Mouse (Mus musculus): ENCODE data around the gene Zfp1. TPM values are rescaled to one million over a fixed set of nuclear protein-coding genes. Genes with fewer than 3 reads are reported as not detected.
A peak's percentile ranks its signal among the peaks of the same experiment; 100 is the strongest.

The Zfp1 gene
- polyA plus RNA-seq, 1 experiment from 2014 or later: 16.3 TPM

- Histone ChIP-seq H3K4me1 (ENCODE audit: control insufficient read depth, insufficient read depth, low read length) (no peaks in the 10 kb centered on the region), H3K27me3 (replicated peaks; ENCODE audit: control insufficient read depth, insufficient read depth, low read length) (no peaks in the 10 kb centered on the region), H3K27ac (replicated peaks; ENCODE audit: low read depth, low read length) (no peak overlapping the region), H3K9me3 (ENCODE audit: control insufficient read depth, low read length) (no peaks in the 10 kb centered on the region), H3K36me3 (ENCODE audit: control insufficient read depth, insufficient read depth, low read length) (0 out of 2 replicates have a peak, but pooled peaks cover 7% of the 10 kb centered on the region), H3K4me2 (ENCODE audit: low read depth, low read length) (no peak overlapping the region), H3K9ac (ENCODE audit: low read depth, low read length) (no peak overlapping the region), H3K4me3 (ENCODE audit: low read depth, low read length) (no peak overlapping the region)
- no peak for DNase-seq (ENCODE audit: low spot score)
- no peak for ATAC-seq (ENCODE audit: low read depth)
- WGBS: 94% methylated on average over 2 of the region's 2 CpGs
These were observed 38.2 kb upstream of the Zfp1 start for GRCm38 (mm10) chr8:111604986-111605385.

- WGBS: 78% methylated on average over 9 of the region's 9 CpGs
- Histone ChIP-seq H3K9me3 (ENCODE audit: control insufficient read depth, low read length) (no peaks in the 10 kb centered on the region), H3K27ac (replicated peaks; ENCODE audit: low read depth, low read length) (no peak overlapping the region), H3K4me1 (ENCODE audit: control insufficient read depth, insufficient read depth, low read length) (no peaks in the 10 kb centered on the region), H3K27me3 (replicated peaks; ENCODE audit: control insufficient read depth, insufficient read depth, low read length) (no peaks in the 10 kb centered on the region), H3K9ac (ENCODE audit: low read depth, low read length) (no peak overlapping the region), H3K4me3 (ENCODE audit: low read depth, low read length) (no peak overlapping the region), H3K4me2 (ENCODE audit: low read depth, low read length) (no peak overlapping the region), H3K36me3 (ENCODE audit: control insufficient read depth, insufficient read depth, low read length) (0 out of 2 replicates have a peak, but pooled peaks cover 17% of the 10 kb centered on the region)
- DNase-seq (ENCODE audit: low spot score) (no peak), ATAC-seq (ENCODE audit: low read depth) (peak; percentile 26; the same call in 1 of the 2 replicates)
These were observed 36.2 kb upstream of the Zfp1 start for GRCm38 (mm10) chr8:111606961-111607360.

- no peaks in the 10 kb centered on the region for H3K27me3 ChIP-seq (replicated peaks; ENCODE audit: control insufficient read depth, insufficient read depth, low read length)
- ATAC-seq (ENCODE audit: low read depth) (no peak), DNase-seq (ENCODE audit: low spot score) (no peak)
- no peak overlapping the region for H3K9ac ChIP-seq (ENCODE audit: low read depth, low read length)
- no peaks in the 10 kb centered on the region for H3K4me1 ChIP-seq (ENCODE audit: control insufficient read depth, insufficient read depth, low read length)
- peaks cover 21% of the 10 kb centered on the region; the same call in 1 of the 2 replicates for H3K36me3 ChIP-seq (ENCODE audit: control insufficient read depth, insufficient read depth, low read length)
- H3K27ac ChIP-seq (replicated peaks; ENCODE audit: low read depth, low read length): no peak overlapping the region
- H3K4me2 ChIP-seq (ENCODE audit: low read depth, low read length): no peak overlapping the region
- 83% methylated on average over 7 of the region's 7 CpGs for WGBS
- H3K4me3 ChIP-seq (ENCODE audit: low read depth, low read length): no peak overlapping the region
- no peaks in the 10 kb centered on the region for H3K9me3 ChIP-seq (ENCODE audit: control insufficient read depth, low read length)
These were observed 35.8 kb upstream of the Zfp1 start for GRCm38 (mm10) chr8:111607414-111607813.

GRCm38 (mm10) chr8:111613181-111613580 lies 30.0 kb upstream of the Zfp1 start:
- WGBS: 79% methylated on average over 5 of the region's 5 CpGs
- Histone ChIP-seq H3K9me3 (ENCODE audit: control insufficient read depth, low read length) (no peaks in the 10 kb centered on the region), H3K9ac (ENCODE audit: low read depth, low read length) (no peak overlapping the region), H3K4me3 (ENCODE audit: low read depth, low read length) (no peak overlapping the region), H3K4me1 (ENCODE audit: control insufficient read depth, insufficient read depth, low read length) (peaks cover 2% of the 10 kb centered on the region; the same call in 1 of the 2 replicates), H3K36me3 (ENCODE audit: control insufficient read depth, insufficient read depth, low read length) (peaks cover 25% of the 10 kb centered on the region; the same call in 1 of the 2 replicates), H3K27me3 (replicated peaks; ENCODE audit: control insufficient read depth, insufficient read depth, low read length) (no peaks in the 10 kb centered on the region), H3K4me2 (ENCODE audit: low read depth, low read length) (no peak overlapping the region), H3K27ac (replicated peaks; ENCODE audit: low read depth, low read length) (no peak overlapping the region)
- DNase-seq (ENCODE audit: low spot score) (no peak), ATAC-seq (ENCODE audit: low read depth) (no peak)

- Histone ChIP-seq H3K9ac (ENCODE audit: low read depth, low read length) (no peak overlapping the region), H3K4me3 (ENCODE audit: low read depth, low read length) (no peak overlapping the region), H3K4me1 (ENCODE audit: control insufficient read depth, insufficient read depth, low read length) (peaks cover 4% of the 10 kb centered on the region; the same call in 1 of the 2 replicates), H3K36me3 (ENCODE audit: control insufficient read depth, insufficient read depth, low read length) (peaks cover 20% of the 10 kb centered on the region; the same call in 1 of the 2 replicates), H3K27ac (replicated peaks; ENCODE audit: low read depth, low read length) (no peak overlapping the region), H3K4me2 (ENCODE audit: low read depth, low read length) (no peak overlapping the region), H3K27me3 (replicated peaks; ENCODE audit: control insufficient read depth, insufficient read depth, low read length) (no peaks in the 10 kb centered on the region), H3K9me3 (ENCODE audit: control insufficient read depth, low read length) (no peaks in the 10 kb centered on the region)
- no peak for DNase-seq (ENCODE audit: low spot score)
- ATAC-seq (ENCODE audit: low read depth): no peak
- WGBS: 88% methylated on average over 6 of the region's 6 CpGs
These were observed 28.2 kb upstream of the Zfp1 start for GRCm38 (mm10) chr8:111614786-111615701.

- Histone ChIP-seq H3K27me3 (replicated peaks; ENCODE audit: control insufficient read depth, insufficient read depth, low read length) (no peaks in the 10 kb centered on the region), H3K9me3 (ENCODE audit: control insufficient read depth, low read length) (no peaks in the 10 kb centered on the region), H3K4me2 (ENCODE audit: low read depth, low read length) (no peak overlapping the region), H3K4me1 (ENCODE audit: control insufficient read depth, insufficient read depth, low read length) (peaks cover 4% of the 10 kb centered on the region; the same call in 1 of the 2 replicates), H3K4me3 (ENCODE audit: low read depth, low read length) (no peak overlapping the region), H3K36me3 (ENCODE audit: control insufficient read depth, insufficient read depth, low read length) (peaks cover 18% of the 10 kb centered on the region), H3K27ac (replicated peaks; ENCODE audit: low read depth, low read length) (no peak overlapping the region), H3K9ac (ENCODE audit: low read depth, low read length) (no peak overlapping the region)
- WGBS: 70% methylated on average over 6 of the region's 6 CpGs
- DNase-seq (ENCODE audit: low spot score) (no peak), ATAC-seq (ENCODE audit: low read depth) (no peak)
These were observed 25.4 kb upstream of the Zfp1 start for GRCm38 (mm10) chr8:111617812-111618211.

- Histone ChIP-seq H3K4me1 (ENCODE audit: control insufficient read depth, insufficient read depth, low read length) (peaks cover 4% of the 10 kb centered on the region; the same call in 1 of the 2 replicates), H3K27ac (replicated peaks; ENCODE audit: low read depth, low read length) (no peak overlapping the region), H3K36me3 (ENCODE audit: control insufficient read depth, insufficient read depth, low read length) (peaks cover 23% of the 10 kb centered on the region), H3K4me3 (ENCODE audit: low read depth, low read length) (no peak overlapping the region), H3K27me3 (replicated peaks; ENCODE audit: control insufficient read depth, insufficient read depth, low read length) (no peaks in the 10 kb centered on the region), H3K9ac (ENCODE audit: low read depth, low read length) (no peak overlapping the region), H3K4me2 (ENCODE audit: low read depth, low read length) (no peak overlapping the region), H3K9me3 (ENCODE audit: control insufficient read depth, low read length) (no peaks in the 10 kb centered on the region)
- ATAC-seq (ENCODE audit: low read depth): no peak
- DNase-seq (ENCODE audit: low spot score): no peak
- WGBS: 82% methylated on average over 4 of the region's 4 CpGs
These were observed 24.9 kb upstream of the Zfp1 start for GRCm38 (mm10) chr8:111618273-111618672.

- 29% methylated on average over 1 of the region's 1 CpGs for WGBS
- no peak overlapping the region for H3K4me2 ChIP-seq (ENCODE audit: low read depth, low read length)
- ATAC-seq (ENCODE audit: low read depth): peak; percentile 68
- H3K4me3 ChIP-seq (ENCODE audit: low read depth, low read length): no peak overlapping the region
- no peak overlapping the region for H3K9ac ChIP-seq (ENCODE audit: low read depth, low read length)
- peak; percentile 68 for DNase-seq (ENCODE audit: low spot score)
- H3K27me3 ChIP-seq (replicated peaks; ENCODE audit: control insufficient read depth, insufficient read depth, low read length): no peaks in the 10 kb centered on the region
- H3K36me3 ChIP-seq (ENCODE audit: control insufficient read depth, insufficient read depth, low read length): peaks cover 27% of the 10 kb centered on the region
- no peak overlapping the region for H3K27ac ChIP-seq (replicated peaks; ENCODE audit: low read depth, low read length)
- H3K4me1 ChIP-seq (ENCODE audit: control insufficient read depth, insufficient read depth, low read length): peaks cover 4% of the 10 kb centered on the region; the same call in 1 of the 2 replicates
- no peaks in the 10 kb centered on the region for H3K9me3 ChIP-seq (ENCODE audit: control insufficient read depth, low read length)
These were observed 23.3 kb upstream of the Zfp1 start for GRCm38 (mm10) chr8:111619936-111620335.

Measured in embryonic facial prominence, embryonic 14.5 days (tissue).